Mouse (Mus musculus): Measurements from ENCODE around the gene S100a7a. TPM values are rescaled to one million over a fixed set of nuclear protein-coding genes. Genes with fewer than 3 reads are reported as not detected.

The S100a7a gene
- polyA plus RNA-seq, 1 experiment = not detected

- no peak overlapping the region for H3K27ac ChIP-seq (ENCODE audit: control insufficient read depth, insufficient read depth, low read depth, low read length)
- H3K36me3 ChIP-seq (ENCODE audit: control insufficient read depth, insufficient read depth, low read length) = no peaks in the 10 kb centered on the region
- H3K4me1 ChIP-seq (ENCODE audit: control insufficient read depth, insufficient read depth, low read length) = no peaks in the 10 kb centered on the region
- no peaks in the 10 kb centered on the region for H3K27me3 ChIP-seq (ENCODE audit: control insufficient read depth, insufficient read depth, low read length)
- TF ChIP-seq POLR2A (IDR thresholded peaks at IDR 0.05; ENCODE audit: control insufficient read depth, low read depth, low read length) = no peak
- TF ChIP-seq CTCF (IDR thresholded peaks at IDR 0.05; ENCODE audit: control insufficient read depth, insufficient read depth, insufficient replicate concordance, low read depth, low read length) = no peak
- no peak overlapping the region for H3K4me3 ChIP-seq (ENCODE audit: control insufficient read depth, low read depth, low read length)
Observed at GRCm38 (mm10) chr3:90664219-90664618, 10.4 kb downstream of the S100a7a start.

- H3K4me1 ChIP-seq (ENCODE audit: control insufficient read depth, insufficient read depth, low read length) = no peaks in the 10 kb centered on the region
- no peak within 1 kb of the TSS for H3K27ac ChIP-seq (ENCODE audit: control insufficient read depth, insufficient read depth, low read depth, low read length)
- H3K4me3 ChIP-seq (ENCODE audit: control insufficient read depth, low read depth, low read length) = no peak within 1 kb of the TSS
- H3K27me3 ChIP-seq (ENCODE audit: control insufficient read depth, insufficient read depth, low read length) = no peaks in the 10 kb centered on the region
- TF ChIP-seq POLR2A (IDR thresholded peaks at IDR 0.05; ENCODE audit: control insufficient read depth, low read depth, low read length) (no peak), CTCF (IDR thresholded peaks at IDR 0.05; ENCODE audit: control insufficient read depth, insufficient read depth, insufficient replicate concordance, low read depth, low read length) (no peak)
- no peaks in the 10 kb centered on the region for H3K36me3 ChIP-seq (ENCODE audit: control insufficient read depth, insufficient read depth, low read length)
Observed at GRCm38 (mm10) chr3:90668846-90669245, 15.0 kb downstream of the S100a7a start, which contains the start of gene S100a8. S100a8 (plus strand) TSS chr3:90668978.

GRCm38 (mm10) chr3:90678656-90679055, 24.8 kb downstream of the S100a7a start:
- H3K27ac ChIP-seq (ENCODE audit: control insufficient read depth, insufficient read depth, low read depth, low read length) = no peak overlapping the region

GRCm38 (mm10) chr3:90683929-90684328, 30.1 kb downstream of the S100a7a start:
- TF ChIP-seq POLR2A (IDR thresholded peaks at IDR 0.05; ENCODE audit: control insufficient read depth, low read depth, low read length) = no peak
- no peak for TF ChIP-seq CTCF (IDR thresholded peaks at IDR 0.05; ENCODE audit: control insufficient read depth, insufficient read depth, insufficient replicate concordance, low read depth, low read length)
- no peaks in the 10 kb centered on the region for H3K36me3 ChIP-seq (ENCODE audit: control insufficient read depth, insufficient read depth, low read length)
- H3K27me3 ChIP-seq (ENCODE audit: control insufficient read depth, insufficient read depth, low read length) = no peaks in the 10 kb centered on the region

More at GRCm38 (mm10) chr3:90678656-90679055, 24.8 kb downstream of the S100a7a start:
- Histone ChIP-seq H3K27me3 (ENCODE audit: control insufficient read depth, insufficient read depth, low read length) (no peaks in the 10 kb centered on the region), H3K4me1 (ENCODE audit: control insufficient read depth, insufficient read depth, low read length) (no peaks in the 10 kb centered on the region), H3K36me3 (ENCODE audit: control insufficient read depth, insufficient read depth, low read length) (no peaks in the 10 kb centered on the region), H3K4me3 (ENCODE audit: control insufficient read depth, low read depth, low read length) (no peak overlapping the region)
- TF ChIP-seq CTCF (IDR thresholded peaks at IDR 0.05; ENCODE audit: control insufficient read depth, insufficient read depth, insufficient replicate concordance, low read depth, low read length) = no peak
- no peak for TF ChIP-seq POLR2A (IDR thresholded peaks at IDR 0.05; ENCODE audit: control insufficient read depth, low read depth, low read length)

DNA sequence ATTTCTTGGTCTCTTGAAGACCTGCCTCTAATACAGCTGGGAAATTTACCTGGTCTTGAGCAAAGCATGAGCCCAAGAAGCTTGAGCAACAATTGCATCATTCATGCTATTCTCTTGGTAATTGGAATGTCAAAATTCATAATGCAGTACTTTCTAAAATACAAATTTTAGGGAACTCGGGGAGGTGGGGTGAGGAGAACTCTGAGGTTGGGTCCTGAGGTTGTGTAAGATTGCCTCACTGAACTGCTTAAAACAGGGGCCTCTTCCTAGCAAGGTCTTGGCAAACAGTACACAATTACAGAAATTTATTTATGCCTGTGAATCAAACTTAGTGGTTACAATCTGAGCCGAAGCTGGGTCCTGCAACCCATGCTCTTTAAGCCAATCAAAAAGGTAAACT, 33.0 kb downstream of the S100a7a start:
- Histone ChIP-seq H3K4me3 (ENCODE audit: control insufficient read depth, low read depth, low read length) (no peak overlapping the region), H3K27me3 (ENCODE audit: control insufficient read depth, insufficient read depth, low read length) (no peaks in the 10 kb centered on the region), H3K4me1 (ENCODE audit: control insufficient read depth, insufficient read depth, low read length) (no peaks in the 10 kb centered on the region), H3K36me3 (ENCODE audit: control insufficient read depth, insufficient read depth, low read length) (no peaks in the 10 kb centered on the region), H3K27ac (ENCODE audit: control insufficient read depth, insufficient read depth, low read depth, low read length) (no peak overlapping the region)
- no peak for TF ChIP-seq CTCF (IDR thresholded peaks at IDR 0.05; ENCODE audit: control insufficient read depth, insufficient read depth, insufficient replicate concordance, low read depth, low read length)
- no peak for TF ChIP-seq POLR2A (IDR thresholded peaks at IDR 0.05; ENCODE audit: control insufficient read depth, low read depth, low read length)

More at GRCm38 (mm10) chr3:90683929-90684328, 30.1 kb downstream of the S100a7a start:
- Histone ChIP-seq H3K27ac (ENCODE audit: control insufficient read depth, insufficient read depth, low read depth, low read length) (no peak overlapping the region), H3K4me1 (ENCODE audit: control insufficient read depth, insufficient read depth, low read length) (no peaks in the 10 kb centered on the region), H3K4me3 (ENCODE audit: control insufficient read depth, low read depth, low read length) (no peak overlapping the region)

GRCm38 (mm10) chr3:90693496-90693895, 39.7 kb downstream of the S100a7a start:
- no peaks in the 10 kb centered on the region for H3K4me1 ChIP-seq (ENCODE audit: control insufficient read depth, insufficient read depth, low read length)
- H3K4me3 ChIP-seq (ENCODE audit: control insufficient read depth, low read depth, low read length) = no peak overlapping the region
- H3K27me3 ChIP-seq (ENCODE audit: control insufficient read depth, insufficient read depth, low read length) = no peaks in the 10 kb centered on the region
- TF ChIP-seq CTCF (IDR thresholded peaks at IDR 0.05; ENCODE audit: control insufficient read depth, insufficient read depth, insufficient replicate concordance, low read depth, low read length) (no peak), POLR2A (IDR thresholded peaks at IDR 0.05; ENCODE audit: control insufficient read depth, low read depth, low read length) (no peak)
- H3K36me3 ChIP-seq (ENCODE audit: control insufficient read depth, insufficient read depth, low read length) = no peaks in the 10 kb centered on the region
- no peak overlapping the region for H3K27ac ChIP-seq (ENCODE audit: control insufficient read depth, insufficient read depth, low read depth, low read length)

- H3K27me3 ChIP-seq (ENCODE audit: control insufficient read depth, insufficient read depth, low read length) = no peaks in the 10 kb centered on the region
- H3K27ac ChIP-seq (ENCODE audit: control insufficient read depth, insufficient read depth, low read depth, low read length) = no peak within 1 kb of the TSS
- no peak for TF ChIP-seq CTCF (IDR thresholded peaks at IDR 0.05; ENCODE audit: control insufficient read depth, insufficient read depth, insufficient replicate concordance, low read depth, low read length)
- TF ChIP-seq POLR2A (IDR thresholded peaks at IDR 0.05; ENCODE audit: control insufficient read depth, low read depth, low read length) = no peak
- no peaks in the 10 kb centered on the region for H3K4me1 ChIP-seq (ENCODE audit: control insufficient read depth, insufficient read depth, low read length)
- no peak within 1 kb of the TSS for H3K4me3 ChIP-seq (ENCODE audit: control insufficient read depth, low read depth, low read length)
- H3K36me3 ChIP-seq (ENCODE audit: control insufficient read depth, insufficient read depth, low read length) = no peaks in the 10 kb centered on the region
Observed at GRCm38 (mm10) chr3:90695613-90696012, 41.8 kb downstream of the S100a7a start, which contains the start of gene S100a9. S100a9 (minus strand) TSS chr3:90695721.

DNA sequence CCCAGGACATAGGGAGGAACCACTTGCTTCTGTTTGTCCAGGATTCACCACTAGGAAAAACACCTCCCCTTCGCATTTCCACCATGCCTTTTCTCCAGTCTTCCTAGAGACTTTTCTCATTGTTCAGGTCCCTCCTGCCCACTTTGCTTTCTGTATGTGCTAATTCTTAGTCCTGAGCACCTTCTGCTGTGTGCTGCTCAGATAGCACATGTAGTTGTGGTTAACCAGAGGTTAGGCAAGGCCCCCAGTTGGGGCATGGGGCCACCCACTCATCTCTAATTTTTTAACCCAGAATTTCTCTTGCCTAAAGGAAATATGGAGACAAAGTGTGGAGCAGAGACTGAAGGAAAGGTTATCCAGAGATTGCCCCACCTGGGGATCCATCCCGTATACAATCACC, 48.4 kb downstream of the S100a7a start:
- no peak overlapping the region for H3K4me3 ChIP-seq (ENCODE audit: control insufficient read depth, low read depth, low read length)
- no peaks in the 10 kb centered on the region for H3K4me1 ChIP-seq (ENCODE audit: control insufficient read depth, insufficient read depth, low read length)
- TF ChIP-seq CTCF (IDR thresholded peaks at IDR 0.05; ENCODE audit: control insufficient read depth, insufficient read depth, insufficient replicate concordance, low read depth, low read length) (no peak), POLR2A (IDR thresholded peaks at IDR 0.05; ENCODE audit: control insufficient read depth, low read depth, low read length) (no peak)
- no peak overlapping the region for H3K27ac ChIP-seq (ENCODE audit: control insufficient read depth, insufficient read depth, low read depth, low read length)
- no peaks in the 10 kb centered on the region for H3K36me3 ChIP-seq (ENCODE audit: control insufficient read depth, insufficient read depth, low read length)
- no peaks in the 10 kb centered on the region for H3K27me3 ChIP-seq (ENCODE audit: control insufficient read depth, insufficient read depth, low read length)

Other genes starting within 250 kb of the S100a7a start
- gene Ints3, start 220.4 kb upstream of the S100a7a start, polyA plus RNA-seq (2012; rRNA removed) = 18.3 and 19.1 TPM in 2 replicates
- gene Npr1, start 188.2 kb upstream of the S100a7a start, polyA plus RNA-seq (2012; rRNA removed) = 54.5 and 64.8 TPM in 2 replicates
- 30.8 and 33.2 TPM in 2 replicates for gene Ilf2, start 177.9 kb upstream of the S100a7a start, polyA plus RNA-seq (2012; rRNA removed)
- gene Snapin, start 163.0 kb upstream of the S100a7a start, polyA plus RNA-seq (2012; rRNA removed) = 33.5 and 42.2 TPM in 2 replicates
- gene Chtop, start 144.5 kb upstream of the S100a7a start, polyA plus RNA-seq (2012; rRNA removed) = 51.5 and 53.5 TPM in 2 replicates
- gene S100a1, start 139.6 kb upstream of the S100a7a start, polyA plus RNA-seq (2012; rRNA removed) = 16.8 and 17.6 TPM in 2 replicates
- 2.9 and 3.2 TPM in 2 replicates for gene S100a13, start 139.6 kb upstream of the S100a7a start, polyA plus RNA-seq (2012; rRNA removed)
- 0.76 TPM in 1 of 2 replicates, not detected in the other for gene S100a14, start 127.2 kb upstream of the S100a7a start, polyA plus RNA-seq (2012; rRNA removed)
- gene S100a16, start 116.8 kb upstream of the S100a7a start, polyA plus RNA-seq (2012; rRNA removed) = 2.9 and 7.7 TPM in 2 replicates
- gene S100a3, start 93.4 kb upstream of the S100a7a start, polyA plus RNA-seq (2012; rRNA removed) = not detected in 2 replicates
- gene S100a2, start 63.8 kb upstream of the S100a7a start, polyA plus RNA-seq (2012; rRNA removed) = not detected in 2 replicates
- not detected in 2 replicates for gene Gm42674, start 52.1 kb upstream of the S100a7a start, polyA plus RNA-seq (2012; rRNA removed)
- 0.96 and 1.9 TPM in 2 replicates for gene S100a4, start 50.2 kb upstream of the S100a7a start, polyA plus RNA-seq (2012; rRNA removed)
- not detected in 2 replicates for gene S100a5, start 45.5 kb upstream of the S100a7a start, polyA plus RNA-seq (2012; rRNA removed)
- gene S100a6, start 41.1 kb upstream of the S100a7a start, polyA plus RNA-seq (2012; rRNA removed) = 13.0 and 20.8 TPM in 2 replicates
- gene S100a8, start 15.0 kb downstream of the S100a7a start, polyA plus RNA-seq (2012; rRNA removed) = not detected in 2 replicates
- gene S100a9, start 41.7 kb downstream of the S100a7a start, polyA plus RNA-seq (2012; rRNA removed) = not detected in 2 replicates
- 3.1 and 3.3 TPM in 2 replicates for gene Pglyrp4, start 72.9 kb downstream of the S100a7a start, polyA plus RNA-seq (2012; rRNA removed)
- gene Gm5849, start 123.9 kb downstream of the S100a7a start, polyA plus RNA-seq (2012; rRNA removed) = not detected in 2 replicates

Data from testis, adult 2 months (tissue).